9 mouse cellular contexts compared by ENCODE assay signal in genomic region chr19:50487768-50488167, GRCm38 (mm10).
A peak's percentile ranks its signal among the peaks of the same experiment; 100 is the strongest.
DNase-seq lines count a peak whose midpoint lies in the region; TF ChIP-seq lines count a peak whose summit lies in the region.
"Had no signal": no experiment of that assay in that cellular context is flagged by ENCODE, and none has a peak within 500 bp of the region (broad histone marks: within the 10 kb centered on the region; RNA-seq: fewer than 3 reads in every experiment).

No protein-coding gene starts in this region.

- H3K4me1 ChIP-seq in cerebellum, adult 2 months (ENCODE audit: control insufficient read depth, insufficient read depth, low read length) = no peaks in the 10 kb centered on the region
- H3K4me1 ChIP-seq: liver, embryonic 15.5 days had no signal

- 23% methylated on average over 11 of the region's 11 CpGs for WGBS in cerebellum, adult 2 months

- no peak overlapping the region for H3K27ac ChIP-seq in cerebellum, adult 2 months (ENCODE audit: insufficient read depth, low read length)
- H3K27ac ChIP-seq: liver, embryonic 15.5 days had no signal

- intact Hi-C loops in heart, postnatal 14 days (cut with DNase I) = no loop called here
- intact Hi-C loops in left cerebral cortex, postnatal 4 days (cut with DNase I) = loop anchor here (10.0 kb wide), 1 partner anchor 187 kb away; the partner anchor contains the start of gene Sorcs1

- no peak for TF ChIP-seq POLR2A in cerebellum, adult 2 months (IDR thresholded peaks at IDR 0.05; ENCODE audit: borderline replicate concordance, insufficient read depth, low read length)

- peak; percentile 16 to 30 for DNase-seq in cerebellum, adult 2 months
- DNase-seq in cerebellum, adult 8-10 months = no peak
- peak; percentile 5 for DNase-seq in NIH3T3 (ENCODE audit: low read depth)
- DNase-seq in heart, postnatal 14 days = peak; percentile 2 to 3
- DNase-seq in left cerebral cortex, postnatal 4 days = peak; percentile 46
- DNase-seq in right cerebral cortex, adult 2 months (ENCODE audit: low spot score in 2 of 2) = peak; percentile 67 to 86
- no peak for DNase-seq in adrenal gland, postnatal 25 days
- no peak for DNase-seq in kidney, adult 8-10 months

- no peak for TF ChIP-seq CTCF in cerebellum, adult 2 months (IDR thresholded peaks at IDR 0.05; ENCODE audit: borderline replicate concordance, insufficient read depth, low read depth, low read length)

- no peak overlapping the region for H3K4me3 ChIP-seq in cerebellum, adult 2 months (replicated peaks; ENCODE audit: insufficient read depth, low read depth, low read length)
- H3K4me3 ChIP-seq: liver, embryonic 15.5 days had no signal

- no peaks in the 10 kb centered on the region; the same call in 1 of the 2 replicates for H3K27me3 ChIP-seq in cerebellum, adult 2 months (ENCODE audit: control insufficient read depth, insufficient read depth, low read length)
- H3K27me3 ChIP-seq: liver, embryonic 15.5 days had no signal

Comparison
In these comparisons a context has a peak if more than half of its experiments do, and no peak if none do; other contexts are left out.
1. DNase-seq: peak in cerebellum, adult 2 months (2 of 2), NIH3T3 (single experiment), heart, postnatal 14 days (2 of 2), left cerebral cortex, postnatal 4 days (single experiment) and right cerebral cortex, adult 2 months (2 of 2); none in cerebellum, adult 8-10 months (single experiment), adrenal gland, postnatal 25 days (single experiment) and kidney, adult 8-10 months (0 of 2).